Mouse (Mus musculus): ENCODE results near the gene Tbl3. TPM values are rescaled to one million over a fixed set of nuclear protein-coding genes. Genes with fewer than 3 reads are reported as not detected.

Tbl3 gene
- polyA plus RNA-seq, 2 experiments, result 62.1 to 62.8 TPM

- TF ChIP-seq POLR2A (IDR thresholded peaks at IDR 0.05; ENCODE audit: borderline replicate concordance, extremely low read depth, insufficient read depth, insufficient read length), result no peak
These were observed 38.4 kb upstream of the Tbl3 start for GRCm38 (mm10) chr17:24745526-24746497.

DNA sequence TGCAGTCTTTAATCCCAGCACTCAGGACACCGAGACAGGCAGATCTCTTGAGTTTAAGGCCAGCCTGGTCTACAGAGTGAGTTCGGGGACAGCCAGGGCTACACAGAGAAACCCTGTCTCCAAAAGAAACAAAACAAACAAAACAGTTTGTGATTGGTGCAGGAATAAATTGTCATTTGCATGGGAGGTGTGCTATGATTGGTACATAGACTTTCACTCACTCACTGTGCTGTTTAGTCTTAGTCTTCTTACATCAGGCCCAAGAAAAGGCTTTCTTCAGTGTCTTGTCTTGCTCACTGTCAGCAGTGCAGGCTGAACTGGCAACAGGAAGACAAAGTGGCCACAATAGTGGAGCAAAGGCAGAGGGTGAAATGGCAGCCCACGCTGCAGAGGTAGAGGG lies 36.9 kb upstream of the Tbl3 start:
- no peaks in the 10 kb centered on the region; the same call in 1 of the 2 replicates for H3K4me1 ChIP-seq (ENCODE audit: control insufficient read depth, insufficient read depth, low read length)
- no peaks in the 10 kb centered on the region for H3K9me3 ChIP-seq (ENCODE audit: control insufficient read depth, low read length)
- H3K9ac ChIP-seq (ENCODE audit: low read depth, low read length, severe bottlenecking), result no peak overlapping the region
- 70% methylated on average over 3 of the region's 3 CpGs for WGBS
- DNase-seq (ENCODE audit: low spot score) (no peak), ATAC-seq (ENCODE audit: low FRiP score, low read depth) (no peak)
- no peak overlapping the region for H3K4me2 ChIP-seq (replicated peaks; ENCODE audit: low read depth, low read length, severe bottlenecking)
- H3K36me3 ChIP-seq (ENCODE audit: control insufficient read depth, insufficient read depth, low read length), result peaks cover 9% of the 10 kb centered on the region; the same call in 1 of the 2 replicates
- no peak overlapping the region for H3K27ac ChIP-seq (replicated peaks; ENCODE audit: low read depth, low read length)
- H3K27me3 ChIP-seq (ENCODE audit: control insufficient read depth, insufficient read depth, low read length), result no peaks in the 10 kb centered on the region
- H3K4me3 ChIP-seq (replicated peaks; ENCODE audit: low read length), result no peak overlapping the region
- no peak for TF ChIP-seq POLR2A (IDR thresholded peaks at IDR 0.05; ENCODE audit: borderline replicate concordance, extremely low read depth, insufficient read depth, insufficient read length)

More at GRCm38 (mm10) chr17:24745526-24746497, 38.4 kb upstream of the Tbl3 start:
- H3K9me3 ChIP-seq (ENCODE audit: control insufficient read depth, low read length), result no peaks in the 10 kb centered on the region
- peaks cover 2% of the 10 kb centered on the region; the same call in 1 of the 2 replicates for H3K36me3 ChIP-seq (ENCODE audit: control insufficient read depth, insufficient read depth, low read length)
- H3K9ac ChIP-seq (ENCODE audit: low read depth, low read length, severe bottlenecking), result no peak overlapping the region
- H3K27ac ChIP-seq (replicated peaks; ENCODE audit: low read depth, low read length), result no peak overlapping the region
- peak; percentile 80 for ATAC-seq (ENCODE audit: low FRiP score, low read depth)
- no peak overlapping the region for H3K4me2 ChIP-seq (replicated peaks; ENCODE audit: low read depth, low read length, severe bottlenecking)
- WGBS, result 17% methylated on average over 7 of the region's 7 CpGs
- H3K27me3 ChIP-seq (ENCODE audit: control insufficient read depth, insufficient read depth, low read length), result peaks cover 7% of the 10 kb centered on the region
- no peak overlapping the region for H3K4me3 ChIP-seq (replicated peaks; ENCODE audit: low read length)
- DNase-seq (ENCODE audit: low spot score), result peak; percentile 96
- no peaks in the 10 kb centered on the region; the same call in 1 of the 2 replicates for H3K4me1 ChIP-seq (ENCODE audit: control insufficient read depth, insufficient read depth, low read length)

DNA sequence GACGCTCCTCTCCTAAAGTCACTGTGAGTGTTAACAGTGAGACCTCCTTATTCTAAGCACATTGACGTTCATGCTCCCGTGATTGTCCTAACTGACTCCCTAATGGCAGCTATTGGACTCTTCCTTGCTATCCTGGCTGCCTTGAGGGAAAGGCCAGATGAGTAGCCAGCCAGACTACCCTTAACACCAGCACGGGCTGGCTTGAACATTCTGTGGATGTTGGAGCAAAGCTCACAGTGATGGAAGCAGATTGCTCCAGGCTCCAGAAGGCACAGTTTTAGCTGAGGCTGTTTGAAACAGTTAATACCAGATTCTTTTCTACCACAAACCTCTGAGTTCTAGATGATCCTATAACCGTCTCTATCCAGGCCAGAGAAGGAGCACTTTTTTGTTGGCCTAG lies 36.4 kb upstream of the Tbl3 start:
- DNase-seq (ENCODE audit: low spot score) (no peak), ATAC-seq (ENCODE audit: low FRiP score, low read depth) (no peak)
- no peak overlapping the region for H3K27ac ChIP-seq (replicated peaks; ENCODE audit: low read depth, low read length)
- WGBS, result 71% methylated on average over 5 of the region's 5 CpGs
- H3K9me3 ChIP-seq (ENCODE audit: control insufficient read depth, low read length), result no peaks in the 10 kb centered on the region
- TF ChIP-seq POLR2A (IDR thresholded peaks at IDR 0.05; ENCODE audit: borderline replicate concordance, extremely low read depth, insufficient read depth, insufficient read length), result no peak
- no peak overlapping the region for H3K9ac ChIP-seq (ENCODE audit: low read depth, low read length, severe bottlenecking)
- H3K27me3 ChIP-seq (ENCODE audit: control insufficient read depth, insufficient read depth, low read length), result no peaks in the 10 kb centered on the region
- H3K4me2 ChIP-seq (replicated peaks; ENCODE audit: low read depth, low read length, severe bottlenecking), result no peak overlapping the region
- peaks cover 9% of the 10 kb centered on the region; the same call in 1 of the 2 replicates for H3K36me3 ChIP-seq (ENCODE audit: control insufficient read depth, insufficient read depth, low read length)
- H3K4me3 ChIP-seq (replicated peaks; ENCODE audit: low read length), result no peak overlapping the region
- no peaks in the 10 kb centered on the region; the same call in 1 of the 2 replicates for H3K4me1 ChIP-seq (ENCODE audit: control insufficient read depth, insufficient read depth, low read length)

DNA sequence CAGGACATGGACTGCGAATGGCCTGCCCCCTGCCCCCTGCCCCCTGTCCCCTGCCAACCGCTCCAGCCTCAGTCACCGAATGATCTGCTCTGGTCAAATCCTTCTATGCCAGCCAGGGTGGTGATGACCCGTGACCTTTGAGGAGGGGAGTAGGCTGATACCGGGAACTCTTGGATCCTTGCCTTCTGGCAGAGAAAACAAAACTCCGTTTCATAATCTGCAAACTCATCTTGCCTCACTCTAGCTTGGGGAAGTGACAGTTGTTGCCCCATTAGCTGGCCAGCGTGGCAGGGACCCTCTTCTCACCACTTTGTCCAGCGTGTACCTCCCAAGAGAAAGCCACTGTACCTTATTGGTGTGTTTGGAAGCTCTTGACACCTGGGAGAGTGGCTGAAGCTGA lies 34.8 kb upstream of the Tbl3 start:
- WGBS, result 82% methylated on average over 8 of the region's 8 CpGs
- no peak for ATAC-seq (ENCODE audit: low FRiP score, low read depth)
- Histone ChIP-seq H3K4me2 (replicated peaks; ENCODE audit: low read depth, low read length, severe bottlenecking) (no peak overlapping the region), H3K27ac (replicated peaks; ENCODE audit: low read depth, low read length) (no peak overlapping the region), H3K36me3 (ENCODE audit: control insufficient read depth, insufficient read depth, low read length) (peaks cover 9% of the 10 kb centered on the region; the same call in 1 of the 2 replicates), H3K27me3 (ENCODE audit: control insufficient read depth, insufficient read depth, low read length) (no peaks in the 10 kb centered on the region), H3K9ac (ENCODE audit: low read depth, low read length, severe bottlenecking) (no peak overlapping the region), H3K4me1 (ENCODE audit: control insufficient read depth, insufficient read depth, low read length) (peaks cover 3% of the 10 kb centered on the region; the same call in 1 of the 2 replicates), H3K4me3 (replicated peaks; ENCODE audit: low read length) (no peak overlapping the region), H3K9me3 (ENCODE audit: control insufficient read depth, low read length) (no peaks in the 10 kb centered on the region)
- no peak for TF ChIP-seq POLR2A (IDR thresholded peaks at IDR 0.05; ENCODE audit: borderline replicate concordance, extremely low read depth, insufficient read depth, insufficient read length)
- DNase-seq (ENCODE audit: low spot score), result no peak

DNA sequence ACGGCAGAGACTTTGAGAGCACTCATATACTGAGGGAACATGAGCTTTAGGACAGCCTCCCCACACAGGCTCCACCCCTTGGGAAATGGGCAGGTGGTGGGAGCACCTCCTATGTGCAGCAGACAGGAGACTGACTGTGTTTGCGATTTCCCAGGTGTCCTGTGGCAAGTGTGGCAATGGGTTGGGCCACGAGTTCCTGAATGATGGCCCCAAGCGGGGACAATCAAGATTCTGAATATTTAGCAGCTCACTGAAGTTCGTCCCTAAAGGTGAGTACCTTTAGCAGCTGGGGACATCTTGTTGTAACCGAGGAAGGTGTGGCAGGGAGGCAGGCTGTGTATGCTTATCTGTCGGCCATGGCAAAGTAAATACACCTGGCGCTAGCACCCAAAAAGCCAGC lies 32.5 kb upstream of the Tbl3 start:
- WGBS, result 82% methylated on average over 8 of the region's 8 CpGs
- Histone ChIP-seq H3K36me3 (ENCODE audit: control insufficient read depth, insufficient read depth, low read length) (peaks cover 9% of the 10 kb centered on the region; the same call in 1 of the 2 replicates), H3K27ac (replicated peaks; ENCODE audit: low read depth, low read length) (no peak overlapping the region), H3K9me3 (ENCODE audit: control insufficient read depth, low read length) (no peaks in the 10 kb centered on the region), H3K9ac (ENCODE audit: low read depth, low read length, severe bottlenecking) (no peak overlapping the region), H3K4me3 (replicated peaks; ENCODE audit: low read length) (no peak overlapping the region), H3K4me1 (ENCODE audit: control insufficient read depth, insufficient read depth, low read length) (peaks cover 10% of the 10 kb centered on the region), H3K27me3 (ENCODE audit: control insufficient read depth, insufficient read depth, low read length) (no peaks in the 10 kb centered on the region), H3K4me2 (replicated peaks; ENCODE audit: low read depth, low read length, severe bottlenecking) (no peak overlapping the region)
- no peak for ATAC-seq (ENCODE audit: low FRiP score, low read depth)
- TF ChIP-seq POLR2A (IDR thresholded peaks at IDR 0.05; ENCODE audit: borderline replicate concordance, extremely low read depth, insufficient read depth, insufficient read length), result no peak
- DNase-seq (ENCODE audit: low spot score), result no peak

Measured in limb, embryonic 14.5 days (tissue).